Mouse (Mus musculus) hindbrain, embryonic 14.5 days (tissue): ENCODE results near the gene Sh3gl1. TPM values are rescaled to one million over a fixed set of nuclear protein-coding genes. Genes with fewer than 3 reads are reported as not detected.

ENCODE experiments used
- ATAC-seq: fragments of 200-750 bp; cut with Nextera tagmentation; 2 replicates; pipeline ENCODE4 v1.8.0; 2017; ENCODE audit warnings: moderate number of reproducible peaks, mild to moderate bottlenecking, moderate TSS enrichment, moderate library complexity; ENCODE audit not compliant: low FRiP score
- DNase-seq: peaks from one replicate; pipeline ENCODE4 v3.0.0-alpha.2; 2015; ENCODE audit warnings: low spot score
- H3K27ac ChIP-seq: fragments of 300-500 bp; sonication (generic); 2 replicates; pipeline ENCODE4 v1.5.1; 2014; ENCODE audit warnings: mild to moderate bottlenecking, moderate library complexity
- H3K27me3 ChIP-seq: fragments of 300-500 bp; sonication (generic); 2 replicates; pipeline ENCODE4 v1.6.1; 2014; ENCODE audit warnings: mild to moderate bottlenecking, low read length, mixed read lengths; ENCODE audit not compliant: control insufficient read depth, insufficient read depth
- H3K36me3 ChIP-seq: fragments of 300-500 bp; sonication (generic); replicated peaks from 2 replicates; pipeline ENCODE4 v1.6.1; 2014; ENCODE audit not compliant: control insufficient read depth, insufficient read depth
- H3K4me1 ChIP-seq: fragments of 300-500 bp; sonication (generic); replicated peaks from 2 replicates; pipeline ENCODE4 v1.6.1; 2014; ENCODE audit warnings: antibody characterized with exemption, low read length, mixed read lengths; ENCODE audit not compliant: control insufficient read depth, insufficient read depth
- H3K4me2 ChIP-seq: fragments of 300-500 bp; sonication (generic); replicated peaks from 2 replicates; pipeline ENCODE4 v1.6.1; 2014; ENCODE audit warnings: mild to moderate bottlenecking, moderate library complexity
- H3K4me3 ChIP-seq: fragments of 300-500 bp; sonication (generic); replicated peaks from 2 replicates; pipeline ENCODE4 v1.5.1; 2014; ENCODE audit warnings: mild to moderate bottlenecking, low read length
- H3K9ac ChIP-seq: fragments of 300-500 bp; sonication (generic); 2 replicates; pipeline ENCODE4 v1.6.1; 2014
- H3K9me3 ChIP-seq: fragments of 300-500 bp; sonication (generic); 2 replicates; pipeline ENCODE4 v1.6.1; 2016; ENCODE audit warnings: low read length; ENCODE audit not compliant: control insufficient read depth
- WGBS: fragments of 180-500 bp; shearing (Covaris S2); extraction: QIAGEN DNeasy Blood & Tissue Kit; methylation state at CpG from one replicate; pipeline ENCODE4 v1.1.7; 2014; 5-methylcytosine and 5-hydroxymethylcytosine counted together
- polyA plus RNA-seq: library from polyadenylated mRNA; unstranded; fragments of >200 nt; fragmentation: Nextera tagmentation; extraction: Ambion mirVana; gene quantifications from 2 replicates; pipeline ENCODE4 v1.2.1, GENCODE M21; 2014

Gene Sh3gl1
- polyA plus RNA-seq, 1 experiment from 2014 or later, result 91.1 TPM

DNA sequence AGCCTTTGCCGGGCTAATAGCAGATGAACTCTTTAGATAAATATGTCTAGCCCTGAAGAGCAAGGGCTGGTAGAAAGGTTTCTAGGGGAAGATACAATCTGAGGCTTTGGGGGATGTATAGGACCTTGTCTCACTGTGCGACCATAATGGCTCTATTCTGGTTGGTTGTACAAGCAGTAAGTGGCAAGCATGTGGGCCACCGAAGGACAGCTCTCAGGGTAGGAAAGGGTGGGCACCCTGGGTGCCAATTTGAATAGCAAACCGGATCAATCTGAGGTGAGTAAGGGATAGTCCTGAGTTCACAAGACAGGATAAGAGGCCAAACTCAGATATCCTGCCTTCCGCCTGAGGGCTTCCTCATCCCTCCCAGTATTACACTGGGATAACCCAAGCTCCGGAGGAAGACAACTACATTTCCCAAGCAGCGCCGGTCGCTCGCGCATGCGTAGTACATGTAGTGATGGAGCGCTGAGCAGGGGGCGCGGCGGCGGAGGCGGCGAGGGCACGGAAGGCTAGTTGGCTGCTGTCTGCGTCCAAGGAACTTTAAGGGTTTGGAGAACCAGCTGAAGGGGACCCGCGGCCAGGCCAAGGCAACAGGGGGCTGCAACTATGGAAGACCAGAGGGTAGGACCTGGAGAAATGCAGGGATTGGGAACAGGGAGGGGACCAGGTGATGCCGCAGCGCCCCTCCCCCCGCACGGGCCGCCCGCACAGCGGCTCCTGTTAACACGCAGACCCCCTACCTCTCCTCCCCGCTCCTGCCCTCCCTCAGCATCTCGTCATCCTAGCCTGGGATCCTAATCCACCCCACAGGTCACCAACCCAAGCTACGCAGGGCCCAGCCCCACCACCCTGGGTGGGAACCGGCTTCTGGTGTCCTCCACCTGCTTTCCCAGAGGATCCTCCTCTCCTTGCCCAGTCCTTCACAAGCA lies 50.1 kb downstream of the Sh3gl1 start, which contains the start of gene Fsd1:
Gene Fsd1, plus strand, starts transcription at position 480 of the 932 bp plus-strand sequence.
- 10% methylated on average over 29 of the region's 35 CpGs for WGBS
- ATAC-seq (peak; percentile 89), DNase-seq (peak; percentile 88)
- Histone ChIP-seq H3K9me3 (no peaks in the 10 kb centered on the region), H3K4me2 (peak within 1 kb of the TSS; percentile 73), H3K36me3 (peaks cover 23% of the 10 kb centered on the region), H3K4me1 (0 out of 2 replicates have a peak, but pooled peaks cover 6% of the 10 kb centered on the region), H3K4me3 (peak within 1 kb of the TSS; percentile 74), H3K27ac (peak within 1 kb of the TSS; percentile 70), H3K27me3 (no peaks in the 10 kb centered on the region), H3K9ac (peak within 1 kb of the TSS; percentile 84)

DNA sequence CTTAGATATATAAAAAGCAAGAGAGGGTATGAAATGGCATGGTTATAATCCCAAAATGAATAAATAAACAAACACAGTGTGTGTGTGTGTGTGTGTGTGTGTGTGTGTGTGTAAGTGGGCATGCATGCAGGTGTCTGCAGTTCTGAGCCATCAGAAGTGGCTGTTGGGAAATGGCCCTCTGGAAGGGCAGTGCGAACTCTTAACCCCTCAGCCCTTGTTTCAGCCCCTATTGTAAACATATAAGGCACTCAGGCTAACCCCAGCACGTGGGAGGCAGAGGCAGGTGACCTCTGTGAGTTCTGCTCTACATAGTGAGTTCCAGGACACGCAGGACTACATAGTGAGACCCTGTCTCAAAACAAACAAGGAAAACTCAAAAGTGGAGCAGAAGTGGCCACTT lies 59.1 kb downstream of the Sh3gl1 start:
- Histone ChIP-seq H3K4me3 (no peak overlapping the region), H3K4me2 (no peak overlapping the region), H3K9ac (0 out of 2 replicates have a peak overlapping the region, but pooled peaks have one; percentile 25), H3K27me3 (no peaks in the 10 kb centered on the region), H3K36me3 (peaks cover 21% of the 10 kb centered on the region), H3K27ac (peak overlapping the region; percentile 70; the same call in 1 of the 2 replicates), H3K9me3 (no peaks in the 10 kb centered on the region), H3K4me1 (no peaks in the 10 kb centered on the region)
- ATAC-seq, result no peak
- WGBS, result 59% methylated on average over 3 of the region's 3 CpGs
- DNase-seq, result no peak

DNA sequence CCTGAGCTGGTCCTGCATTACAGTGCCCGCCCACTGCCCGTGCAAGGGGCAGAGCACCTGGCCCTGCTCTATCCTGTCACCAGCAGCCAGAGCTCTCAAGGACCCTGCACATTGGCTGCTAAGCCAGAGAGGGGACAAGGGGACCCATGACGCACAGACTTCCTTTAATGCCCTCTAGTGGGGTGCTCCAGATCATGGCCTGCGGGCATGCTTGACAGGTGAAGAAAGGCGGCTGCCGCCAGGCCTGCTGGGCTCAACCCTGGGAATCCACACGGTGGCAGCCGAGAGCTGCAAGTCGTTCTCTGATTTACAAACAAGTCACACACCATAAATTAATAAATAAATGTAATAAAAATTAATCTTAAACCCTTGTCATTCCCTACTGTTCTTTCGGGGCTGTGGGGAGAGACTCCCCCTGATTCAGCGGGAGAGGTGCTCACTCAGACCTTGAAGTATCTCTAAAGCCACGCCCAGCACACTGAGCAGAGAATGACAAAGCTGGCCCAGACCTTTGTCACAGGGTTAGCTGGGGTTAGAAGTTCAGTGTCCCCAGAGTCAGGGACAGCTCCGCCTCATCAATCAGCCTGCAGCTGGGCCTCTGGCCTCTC lies 60.1 kb downstream of the Sh3gl1 start:
- DNase-seq, result peak; percentile 81
- Histone ChIP-seq H3K27me3 (no peaks in the 10 kb centered on the region), H3K4me1 (peaks cover 7% of the 10 kb centered on the region), H3K9me3 (no peaks in the 10 kb centered on the region), H3K4me2 (peak overlapping the region; percentile 16; the same call in 1 of the 2 replicates), H3K4me3 (no peak overlapping the region), H3K9ac (peak overlapping the region; percentile 36), H3K27ac (peak overlapping the region; percentile 70), H3K36me3 (peaks cover 21% of the 10 kb centered on the region)
- peak; percentile 75 for ATAC-seq
- 14% methylated on average over 13 of the region's 13 CpGs for WGBS

DNA sequence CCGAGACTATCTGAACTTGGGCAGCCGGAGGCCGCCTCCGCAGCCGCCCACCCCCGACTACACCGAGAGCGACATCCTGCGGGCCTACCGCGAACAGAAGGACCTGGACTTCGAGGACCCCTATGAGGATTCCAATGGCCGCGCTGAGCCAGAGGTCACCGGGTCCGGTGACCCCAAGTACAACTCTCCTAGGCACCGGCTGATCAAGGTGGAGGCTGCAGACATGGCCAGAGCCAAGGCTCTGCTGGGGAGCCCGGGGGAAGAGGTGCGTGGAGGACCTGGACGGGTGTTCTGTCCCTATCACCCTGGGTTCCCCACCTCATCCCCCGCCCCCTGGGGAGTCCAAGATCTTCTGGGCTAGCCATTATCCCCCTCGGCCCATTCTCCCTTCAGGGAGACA lies 65.0 kb downstream of the Sh3gl1 start:
- Histone ChIP-seq H3K4me2 (peak overlapping the region; percentile 88), H3K36me3 (peaks cover 40% of the 10 kb centered on the region), H3K9me3 (no peaks in the 10 kb centered on the region), H3K9ac (peak overlapping the region; percentile 84), H3K4me1 (peaks cover 29% of the 10 kb centered on the region), H3K27ac (0 out of 2 replicates have a peak overlapping the region, but pooled peaks have one; percentile 41), H3K4me3 (peak overlapping the region; percentile 53), H3K27me3 (no peaks in the 10 kb centered on the region)
- ATAC-seq (no peak), DNase-seq (no peak)
- WGBS, result 20% methylated on average over 22 of the region's 22 CpGs

DNA sequence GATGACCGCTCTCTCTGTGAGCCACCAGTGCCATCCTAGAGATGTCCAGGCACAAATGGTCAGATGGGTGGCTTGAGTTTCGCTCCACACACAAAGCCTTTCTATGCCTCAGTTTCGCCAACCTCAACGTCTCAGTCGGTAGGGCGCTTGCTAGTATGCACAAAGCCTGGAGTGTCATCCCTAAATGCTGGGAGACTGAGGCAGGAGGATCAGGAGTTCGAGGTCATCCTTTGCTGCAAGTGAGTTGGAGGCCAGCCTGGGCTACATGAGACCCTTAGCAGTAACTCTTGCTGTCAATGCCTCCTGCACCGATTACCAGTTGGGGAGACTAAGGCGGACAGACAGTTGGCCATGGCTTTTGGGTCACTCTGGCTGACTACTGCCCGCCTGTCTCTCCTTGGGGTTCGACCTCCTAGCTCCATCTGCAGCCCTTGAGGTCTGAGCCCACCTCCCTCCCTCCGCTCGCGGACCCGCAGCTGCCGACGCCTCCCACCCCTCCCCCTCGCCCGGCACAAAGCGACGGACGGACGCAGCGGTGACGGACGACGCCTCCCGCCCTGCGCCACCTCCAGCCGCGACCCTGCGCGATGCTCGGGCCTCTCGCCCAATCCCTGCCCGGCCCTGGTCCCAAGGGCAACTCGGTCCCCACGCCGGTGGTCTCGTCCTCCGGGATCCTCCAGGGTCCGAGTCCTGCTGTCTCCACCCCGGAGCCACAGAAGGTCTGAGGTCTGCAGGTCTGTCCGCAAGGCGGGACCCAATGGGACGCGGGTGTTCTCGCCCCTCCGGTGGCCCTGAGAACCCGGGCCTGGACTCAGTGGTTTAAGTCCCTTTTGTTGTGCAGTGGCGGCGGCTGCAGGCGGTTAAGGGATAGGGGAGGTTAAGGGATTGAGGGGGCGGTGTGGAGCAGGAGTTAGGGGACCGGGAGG lies 66.2 kb downstream of the Sh3gl1 start, which contains the start of gene Shd:
Gene Shd, plus strand, starts transcription at position 502 of the 926 bp plus-strand sequence.
- peaks cover 29% of the 10 kb centered on the region for H3K4me1 ChIP-seq
- H3K4me2 ChIP-seq, result peak within 1 kb of the TSS; percentile 88
- H3K9me3 ChIP-seq, result no peaks in the 10 kb centered on the region
- H3K27me3 ChIP-seq, result no peaks in the 10 kb centered on the region
- H3K36me3 ChIP-seq, result peaks cover 47% of the 10 kb centered on the region
- WGBS, result 7% methylated on average over 49 of the region's 55 CpGs
- DNase-seq (peak; percentile 58), ATAC-seq (peak; percentile 52)
- H3K4me3 ChIP-seq, result peak within 1 kb of the TSS; percentile 53
- H3K9ac ChIP-seq, result peak within 1 kb of the TSS; percentile 84
- peak within 1 kb of the TSS; percentile 90 for H3K27ac ChIP-seq

DNA sequence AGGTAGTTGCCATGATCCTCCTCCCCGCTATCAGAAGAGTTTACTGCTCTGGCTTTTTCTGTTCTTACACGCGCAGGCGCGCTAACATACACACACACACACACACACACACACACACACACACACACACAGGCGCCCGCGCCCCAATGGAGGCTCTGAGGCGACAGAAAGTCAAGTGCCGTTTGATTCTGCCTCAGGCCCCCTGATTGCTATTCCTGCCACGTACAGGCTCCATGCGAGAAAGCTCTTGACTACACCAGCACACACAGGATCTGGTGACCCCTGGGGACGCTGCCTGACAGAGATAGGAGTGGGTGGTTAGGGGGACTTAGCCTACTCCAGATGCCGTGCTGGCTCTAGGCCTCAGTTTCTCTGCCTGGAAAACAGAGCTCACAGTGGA lies 66.9 kb downstream of the Sh3gl1 start:
- peak overlapping the region; percentile 84 for H3K9ac ChIP-seq
- ATAC-seq (peak; percentile 66), DNase-seq (peak; percentile 89)
- H3K4me2 ChIP-seq, result peak overlapping the region; percentile 88
- H3K4me3 ChIP-seq, result peak overlapping the region; percentile 53
- no peaks in the 10 kb centered on the region for H3K9me3 ChIP-seq
- peaks cover 47% of the 10 kb centered on the region for H3K36me3 ChIP-seq
- peak overlapping the region; percentile 90 for H3K27ac ChIP-seq
- peaks cover 29% of the 10 kb centered on the region for H3K4me1 ChIP-seq
- no peaks in the 10 kb centered on the region for H3K27me3 ChIP-seq
- 7% methylated on average over 14 of the region's 14 CpGs for WGBS

DNA sequence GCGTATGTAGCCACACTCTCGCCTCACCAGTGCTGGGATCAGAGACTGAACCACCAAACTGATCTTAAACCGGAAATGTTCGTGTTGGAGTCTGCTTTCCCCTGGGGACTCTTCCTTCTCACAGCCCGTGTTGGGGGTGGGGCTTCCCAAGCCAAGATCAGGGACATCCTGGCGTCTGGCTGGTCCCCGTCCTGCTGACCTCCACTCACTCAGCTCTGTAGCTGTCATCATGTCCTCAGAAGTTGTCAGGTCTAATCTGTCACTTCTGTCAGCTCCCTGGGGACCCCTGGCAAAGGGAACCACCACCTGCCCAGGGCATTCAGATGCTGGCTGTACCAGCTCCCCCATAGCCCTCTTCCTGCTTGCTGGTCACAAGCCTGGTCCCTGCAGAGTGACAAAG lies 68.2 kb downstream of the Sh3gl1 start:
- DNase-seq (no peak), ATAC-seq (no peak)
- peak overlapping the region; percentile 9; the same call in 1 of the 2 replicates for H3K9ac ChIP-seq
- peaks cover 40% of the 10 kb centered on the region for H3K36me3 ChIP-seq
- H3K4me3 ChIP-seq, result no peak overlapping the region
- no peaks in the 10 kb centered on the region for H3K27me3 ChIP-seq
- H3K4me2 ChIP-seq, result no peak overlapping the region
- H3K9me3 ChIP-seq, result no peaks in the 10 kb centered on the region
- H3K27ac ChIP-seq, result peak overlapping the region; percentile 90; the same call in 1 of the 2 replicates
- 40% methylated on average over 7 of the region's 7 CpGs for WGBS
- peaks cover 30% of the 10 kb centered on the region for H3K4me1 ChIP-seq

DNA sequence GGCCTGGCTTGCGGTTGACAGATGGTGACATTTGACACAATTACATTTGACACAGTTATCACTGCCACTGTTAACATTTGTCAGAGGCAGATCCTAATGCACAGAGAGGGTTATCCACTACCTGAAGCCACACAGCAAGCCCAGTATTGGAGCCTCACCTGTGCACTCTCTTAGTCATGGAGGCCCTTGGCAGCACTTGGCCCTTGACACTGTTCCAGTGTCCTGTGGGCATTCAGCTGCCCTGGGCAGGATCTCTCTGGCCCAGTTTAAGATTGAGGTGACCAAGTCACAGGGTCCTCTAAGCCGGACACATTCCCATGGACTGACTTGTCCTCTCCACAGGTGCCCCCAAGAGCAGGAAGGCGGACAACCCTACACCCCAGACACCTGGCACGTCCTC lies 69.2 kb downstream of the Sh3gl1 start:
- H3K27me3 ChIP-seq, result no peaks in the 10 kb centered on the region
- H3K4me1 ChIP-seq, result peaks cover 31% of the 10 kb centered on the region
- WGBS, result 95% methylated on average over 4 of the region's 4 CpGs
- no peaks in the 10 kb centered on the region for H3K9me3 ChIP-seq
- no peak for ATAC-seq
- DNase-seq, result no peak
- no peak overlapping the region for H3K4me3 ChIP-seq
- H3K27ac ChIP-seq, result no peak overlapping the region
- H3K9ac ChIP-seq, result no peak overlapping the region
- H3K4me2 ChIP-seq, result no peak overlapping the region
- peaks cover 47% of the 10 kb centered on the region for H3K36me3 ChIP-seq
